Mouse (Mus musculus) spleen, postnatal 36 days (tissue): ENCODE measurements around the gene Brca1.
"Not testable (repeated sequence)": the region's sequence is repeated elsewhere in the genome, so short reads cannot be mapped to it uniquely, and the experiment has no call there.

Experiments used
- DNase-seq, 2 experiments: peaks; one replicate each; pipeline ENCODE4 v3.0.0; 2022; ENCODE audit warnings: low spot score in 2 of 2, mixed read lengths in 1 of 2

Gene Brca1

DNA sequence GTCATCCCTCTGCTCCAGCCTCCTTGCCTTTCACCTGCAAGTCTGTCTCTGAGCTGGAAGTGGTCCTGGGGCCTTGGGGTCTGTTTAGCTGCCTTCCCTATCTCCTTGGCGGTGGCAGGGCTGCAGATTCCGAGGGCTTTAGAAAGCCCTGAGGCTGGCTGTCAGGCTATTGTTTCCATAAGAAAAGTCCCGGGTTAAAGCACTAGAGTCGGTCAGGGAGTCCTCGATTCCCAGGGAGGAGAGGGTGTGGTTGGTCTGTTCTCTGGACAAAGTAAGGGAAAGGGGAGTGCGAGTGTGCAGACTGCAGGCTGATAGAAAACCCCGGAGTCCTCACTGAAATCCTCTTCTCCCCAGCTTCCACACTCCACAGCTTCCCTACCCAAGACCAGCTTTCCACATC lies 81.5 kb downstream of the Brca1 start:
- DNase-seq: no peak

DNA sequence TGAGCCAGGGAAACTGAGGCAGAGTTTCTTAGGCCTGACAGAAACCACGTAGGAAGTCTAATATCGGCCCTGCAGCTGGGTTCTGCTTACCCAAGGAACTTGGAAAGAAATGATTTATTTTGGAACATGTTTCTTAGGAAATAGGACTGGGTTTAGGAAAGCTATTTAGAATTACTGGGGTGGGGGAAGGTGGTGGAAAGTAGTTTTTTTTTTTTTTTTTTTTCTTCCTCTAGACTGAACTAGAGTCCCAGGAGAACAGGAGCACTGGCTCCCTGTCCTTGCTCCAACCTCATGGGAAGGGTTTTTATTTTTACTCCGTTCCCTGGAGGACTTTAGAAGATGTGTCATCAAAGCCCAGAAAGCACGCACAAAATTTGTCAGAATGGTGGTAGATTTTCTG lies 82.6 kb downstream of the Brca1 start:
- DNase-seq: no peak

DNA sequence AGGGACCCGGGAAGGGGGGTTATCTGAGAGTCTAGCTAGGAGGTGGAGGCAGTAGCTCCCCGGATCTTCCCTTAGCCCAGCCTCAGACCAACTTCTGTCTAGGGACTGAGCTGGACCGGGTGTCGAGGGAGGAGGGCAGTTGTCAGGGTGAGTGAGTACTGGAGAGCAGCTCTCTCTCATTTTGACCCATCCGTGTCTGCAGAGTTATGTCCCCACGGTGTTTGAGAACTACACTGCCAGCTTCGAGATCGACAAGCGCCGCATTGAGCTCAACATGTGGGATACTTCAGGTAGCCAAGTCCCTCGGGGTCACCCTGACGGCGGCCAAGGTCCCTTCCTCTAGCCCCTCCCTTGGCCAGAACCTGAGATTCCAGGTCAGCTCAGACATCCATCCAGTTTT lies 83.0 kb downstream of the Brca1 start:
- no peak for DNase-seq

DNA sequence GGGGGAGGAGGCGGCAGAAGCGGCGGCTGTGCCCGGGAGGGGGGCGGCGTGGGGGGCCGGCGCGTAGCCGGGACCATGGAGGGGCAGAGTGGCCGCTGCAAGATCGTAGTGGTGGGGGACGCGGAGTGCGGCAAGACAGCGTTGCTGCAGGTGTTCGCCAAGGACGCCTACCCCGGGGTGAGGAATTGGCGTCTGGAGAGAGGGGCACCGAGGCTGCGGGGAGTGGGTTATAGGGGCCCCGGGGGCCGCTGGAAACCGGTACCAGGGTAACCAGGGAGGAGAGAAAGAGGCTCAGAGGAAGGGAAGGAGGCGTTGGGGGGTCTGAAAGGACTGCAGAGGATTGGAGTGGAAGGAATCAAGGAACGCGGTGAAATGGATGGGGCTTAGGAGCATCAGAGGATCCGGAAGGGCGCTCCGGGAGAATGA lies 83.5 kb downstream of the Brca1 start:
- DNase-seq: no peak

DNA sequence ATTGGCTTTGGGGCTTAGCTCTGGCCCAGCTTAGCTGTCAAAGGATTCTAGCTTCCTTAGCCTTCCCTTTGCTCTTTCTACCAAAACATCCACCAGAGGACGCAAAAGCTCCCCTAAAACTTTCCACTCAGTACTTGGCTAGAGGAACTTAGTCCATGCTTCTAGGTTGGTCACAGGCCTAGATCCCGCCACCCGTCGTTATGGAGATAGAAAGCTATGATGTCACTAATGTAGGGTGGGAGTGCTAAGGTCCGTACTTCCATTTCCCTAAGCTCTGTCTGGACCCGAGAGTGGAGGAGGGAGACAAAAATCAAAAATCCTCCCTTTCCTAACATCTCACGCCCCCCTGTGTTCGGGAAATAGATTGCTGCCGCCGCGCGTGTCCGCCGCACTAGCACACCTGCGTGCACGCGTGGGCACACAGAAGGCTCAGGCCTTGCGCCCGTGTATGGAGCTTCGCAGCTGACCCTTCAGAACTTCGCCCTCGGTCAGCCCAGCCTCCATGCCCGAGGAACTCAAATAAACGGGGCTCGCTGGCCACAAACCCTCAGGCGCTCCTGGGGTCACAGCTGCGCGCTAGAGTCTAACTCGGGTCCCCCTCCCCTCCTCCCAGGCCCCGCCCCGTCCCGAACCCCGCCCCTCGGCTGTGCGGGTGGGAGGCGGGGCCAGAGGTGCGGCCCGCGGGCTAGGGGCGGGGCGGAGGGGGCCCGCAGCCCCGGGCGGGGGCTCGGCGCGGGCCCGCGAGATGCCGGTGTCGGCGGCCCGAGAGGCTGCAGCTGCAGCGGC lies 84.1 kb downstream of the Brca1 start:
- peak; percentile 43 to 55 for DNase-seq

DNA sequence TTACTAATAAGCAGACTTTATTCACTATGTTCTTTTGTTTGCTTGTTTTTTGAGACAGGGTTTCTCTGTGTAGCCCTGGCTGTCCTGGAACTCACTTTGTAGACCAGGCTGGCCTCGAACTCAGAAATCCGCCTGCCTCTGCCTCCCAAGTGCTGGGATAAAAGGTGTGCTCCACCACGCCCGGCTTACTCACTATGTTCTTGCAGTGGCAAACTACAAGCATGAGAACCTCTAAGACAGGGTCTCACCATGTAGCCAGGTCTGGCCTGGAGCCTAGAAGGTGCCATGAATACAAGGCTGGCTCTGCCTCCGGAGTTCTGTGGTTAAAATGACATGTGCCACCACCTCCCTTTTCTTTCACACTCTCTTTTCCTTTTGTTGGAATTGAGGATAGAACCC lies 85.2 kb downstream of the Brca1 start:
- DNase-seq: not testable (repeated sequence)

DNA sequence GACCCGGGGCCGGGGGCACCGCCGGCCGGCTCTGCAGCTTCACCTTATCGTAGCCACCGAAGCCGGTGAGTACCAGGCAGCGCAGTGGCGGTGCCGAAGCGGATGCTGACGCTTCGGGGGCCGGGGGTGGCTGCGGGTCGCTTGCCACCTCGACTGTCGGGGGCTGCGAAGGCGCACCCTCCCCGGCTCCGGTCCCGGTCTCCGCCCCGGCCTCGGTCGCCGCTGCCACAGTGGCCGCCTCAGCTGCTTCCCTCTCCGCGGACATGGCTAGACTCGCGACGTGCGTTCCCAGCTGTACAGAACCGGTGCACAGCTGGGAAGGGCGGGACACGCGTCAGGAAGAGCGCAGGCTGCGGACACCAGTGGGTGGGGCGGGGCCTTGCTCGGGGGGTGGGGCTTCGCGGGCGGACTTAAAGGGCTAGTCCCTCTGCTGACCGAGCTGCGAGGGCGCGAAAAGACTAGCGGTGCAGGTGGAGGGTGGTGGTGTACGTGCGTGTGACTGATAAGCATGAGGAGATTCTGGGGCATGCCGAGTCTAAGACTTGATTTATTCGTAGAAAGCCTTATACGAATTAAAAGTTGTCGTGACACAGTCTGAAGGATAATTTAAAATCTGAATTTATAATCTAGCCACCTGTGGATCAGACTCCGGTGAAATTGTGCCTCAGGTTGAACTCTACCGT lies 85.7 kb downstream of the Brca1 start, which contains the start of gene Vat1:
TSS of gene Vat1 (minus strand) at position 362 of the 683 bp plus-strand sequence.
- peak; percentile 58 to 61 for DNase-seq

DNA sequence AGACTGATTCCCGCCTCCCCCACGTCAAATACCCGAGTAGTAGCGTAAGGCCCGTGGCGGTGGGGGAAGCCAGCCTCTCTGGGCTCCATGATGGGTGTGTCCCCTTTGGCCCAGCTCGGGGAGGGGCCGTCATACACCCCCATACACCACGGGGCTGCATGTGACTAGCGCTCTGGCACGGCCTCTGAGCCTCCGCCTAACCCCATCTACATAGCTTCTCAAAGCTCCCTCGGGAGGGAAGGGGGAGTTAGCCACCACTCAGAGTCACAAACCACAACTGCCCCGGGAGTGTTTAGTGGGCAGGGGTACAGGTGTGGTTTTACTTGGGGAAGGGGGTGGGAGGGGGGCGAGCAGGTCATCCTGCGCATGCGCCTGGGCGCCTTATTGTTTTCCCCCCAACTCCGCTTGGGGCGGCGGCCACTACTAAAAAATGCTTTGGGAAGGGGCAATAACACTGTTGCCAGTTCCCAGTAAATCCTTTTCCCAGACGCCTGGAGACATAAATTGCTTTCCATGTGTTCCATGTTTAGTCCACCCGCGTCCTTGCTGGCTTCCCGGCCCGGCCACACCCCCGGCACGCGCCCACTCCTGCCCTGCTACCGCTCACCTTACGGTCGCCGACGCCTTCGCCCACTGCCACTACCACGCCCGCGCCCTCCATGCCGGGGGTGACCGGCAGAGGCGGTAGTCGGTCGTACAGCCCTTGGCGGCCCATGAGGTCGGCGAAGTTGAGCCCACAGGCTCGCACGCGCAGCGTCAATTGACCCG lies 86.5 kb downstream of the Brca1 start:
- DNase-seq: peak; percentile 50 to 62

DNA sequence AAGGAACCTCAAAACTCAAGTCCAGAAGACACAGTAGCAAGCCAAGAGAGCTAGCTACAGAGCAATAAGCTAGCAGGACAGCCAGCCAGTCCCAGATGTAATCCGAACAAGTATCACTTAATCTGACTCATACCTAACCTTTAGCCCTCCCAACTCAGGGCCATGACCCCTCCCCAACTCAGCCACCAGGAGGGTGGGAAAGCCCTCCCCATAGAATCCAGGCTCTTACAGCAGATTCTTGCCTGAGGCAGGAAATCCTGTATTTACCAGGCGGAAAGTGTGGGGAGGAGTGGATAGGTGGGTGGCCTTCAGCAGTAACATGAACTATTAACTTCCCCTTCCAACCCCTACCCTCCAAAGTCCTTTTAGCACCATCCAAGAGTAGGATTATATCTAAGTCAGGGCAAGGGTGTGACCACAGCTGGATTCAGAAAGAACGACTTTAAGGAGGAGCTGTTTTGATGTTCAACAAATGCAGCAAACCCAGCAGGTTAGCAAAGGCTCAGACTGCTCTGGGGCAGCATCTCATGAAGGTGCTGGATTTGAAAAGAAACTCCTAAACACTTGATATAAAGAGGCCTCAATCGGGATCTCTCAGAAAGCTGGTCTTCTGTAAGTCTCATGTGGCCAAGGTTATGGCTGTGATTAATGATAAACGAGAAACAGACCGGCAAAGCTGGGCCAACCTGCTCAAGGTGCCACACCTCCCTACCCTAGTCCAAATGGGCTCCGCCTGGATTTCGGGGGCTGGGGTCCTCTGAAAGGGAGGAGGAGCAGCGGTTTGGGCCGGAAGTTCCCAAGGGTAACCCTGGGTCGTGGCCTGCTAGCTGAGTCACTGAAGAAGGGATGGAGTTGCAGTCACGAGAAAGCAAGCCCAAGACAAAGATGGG lies 87.3 kb downstream of the Brca1 start, which contains the start of gene Rnd2:
TSS of gene Rnd2 (plus strand) at position 789 of the 890 bp plus-strand sequence.
- no peak for DNase-seq

DNA sequence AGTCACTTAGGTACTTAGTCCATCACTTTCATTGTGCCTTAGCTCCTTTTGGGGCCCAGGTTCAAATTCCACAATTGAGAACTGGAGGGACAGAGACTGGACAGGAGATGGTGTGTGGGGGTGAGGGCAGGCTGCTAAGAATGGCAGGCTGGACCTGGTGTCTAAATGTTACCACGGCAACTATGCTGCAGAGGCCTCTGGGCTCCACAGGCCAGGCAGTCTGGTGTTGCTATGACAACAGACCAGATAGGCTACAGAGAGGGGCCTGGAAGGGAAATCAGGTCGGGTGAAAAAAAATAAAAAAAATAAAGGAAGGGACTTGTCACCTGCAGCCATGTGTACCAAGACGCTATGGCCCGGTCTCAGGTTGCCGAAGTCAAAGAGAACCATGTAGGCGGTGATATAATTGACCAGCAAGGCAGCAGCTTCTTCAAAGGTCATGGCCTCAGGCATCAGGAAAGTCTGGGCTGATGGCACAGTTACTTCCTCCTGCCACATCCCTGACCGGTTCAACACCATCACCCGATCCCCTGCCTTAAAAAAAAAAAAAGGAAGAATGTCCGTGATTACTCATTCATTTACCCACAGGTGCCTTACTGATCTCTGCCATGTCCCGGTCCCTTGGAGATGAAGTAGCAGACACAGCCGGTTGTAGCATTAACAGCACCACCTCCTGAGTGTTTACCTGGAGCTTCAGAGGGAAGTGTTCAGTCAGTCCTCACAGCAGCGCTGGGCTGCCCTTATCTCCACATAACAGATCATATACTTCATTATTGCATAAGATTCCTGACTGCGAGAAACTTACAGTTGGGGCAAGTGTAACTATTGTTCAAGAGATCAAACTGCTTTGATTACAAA lies 88.9 kb downstream of the Brca1 start:
- no peak for DNase-seq

DNA sequence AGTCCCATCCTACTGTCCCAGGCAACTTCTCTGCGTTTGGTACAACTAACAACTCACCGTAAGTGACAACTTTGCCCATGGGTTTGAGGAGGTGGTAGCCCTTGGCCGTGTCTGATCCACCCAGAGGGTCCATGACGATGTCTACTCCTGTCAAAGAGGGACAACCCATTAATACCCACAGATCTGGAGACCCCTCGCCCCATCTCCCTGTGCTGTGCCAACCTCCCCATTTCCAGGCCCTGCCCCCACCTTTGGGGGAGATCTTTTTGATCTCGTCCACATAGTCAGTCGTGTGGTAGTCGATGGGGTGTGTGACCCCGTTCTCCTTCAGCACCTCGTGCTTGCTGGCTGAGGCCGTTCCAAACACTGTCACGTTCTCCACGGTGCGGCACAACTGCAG lies 89.6 kb downstream of the Brca1 start:
- no peak for DNase-seq

DNA sequence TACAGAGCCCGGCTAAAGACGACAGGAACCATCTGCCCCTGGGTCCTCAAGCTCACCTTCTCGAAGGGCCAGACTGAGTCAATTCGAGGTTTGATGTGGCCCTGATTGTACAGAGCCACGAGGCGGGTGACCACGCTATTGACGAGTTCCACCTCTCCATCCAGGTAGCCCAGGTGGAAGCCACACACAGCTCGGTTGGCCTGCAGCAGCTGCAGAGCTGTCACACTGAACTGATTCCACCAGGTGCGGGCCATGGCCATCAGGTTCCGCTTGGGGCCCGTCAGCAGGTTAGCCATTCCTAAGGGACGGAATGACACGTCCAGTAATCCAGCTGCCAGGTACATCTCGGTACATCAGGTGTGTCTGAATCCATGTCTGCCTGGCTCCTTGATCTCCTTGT lies 91.4 kb downstream of the Brca1 start:
- no peak for DNase-seq

DNA sequence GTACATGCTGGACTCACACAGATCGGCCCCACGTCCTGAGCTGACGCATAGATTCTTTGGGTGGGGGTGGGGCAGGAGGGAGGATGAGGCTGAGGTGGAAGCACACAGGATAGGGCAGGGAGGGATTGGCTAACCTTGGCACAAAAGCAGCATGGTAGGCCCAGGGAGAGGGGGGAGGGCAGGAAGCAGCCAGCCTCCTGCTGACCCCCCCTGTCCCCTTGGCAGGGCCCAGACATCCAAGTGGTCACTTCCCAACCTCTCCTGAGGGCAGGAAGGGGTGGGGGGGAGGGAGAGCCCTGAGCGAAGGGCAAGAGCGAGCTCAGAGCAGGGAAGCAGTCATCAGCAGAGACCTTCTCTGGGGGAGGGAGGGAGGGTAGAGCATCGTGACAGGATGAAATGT lies 92.0 kb downstream of the Brca1 start:
- DNase-seq: peak in 1 of 2 experiments; percentile 24

DNA sequence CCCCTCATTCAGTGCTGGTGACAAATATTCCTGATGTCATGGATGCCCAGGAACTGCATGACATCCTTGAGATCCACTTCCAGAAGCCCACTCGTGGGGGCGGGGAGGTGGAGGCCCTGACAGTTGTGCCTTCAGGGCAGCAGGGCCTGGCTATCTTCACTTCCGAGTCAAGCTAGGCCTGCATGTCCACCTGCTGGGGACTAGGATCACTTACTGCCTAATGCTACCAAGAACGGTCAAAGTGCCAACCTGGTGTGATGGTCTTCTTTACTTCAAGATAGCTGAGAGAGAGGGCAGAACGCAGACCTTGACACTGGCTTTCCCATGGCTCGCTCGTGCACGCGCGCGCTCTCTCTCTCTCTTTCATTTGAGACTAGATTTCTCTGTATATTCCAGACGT lies 93.5 kb downstream of the Brca1 start:
- DNase-seq: no peak

DNA sequence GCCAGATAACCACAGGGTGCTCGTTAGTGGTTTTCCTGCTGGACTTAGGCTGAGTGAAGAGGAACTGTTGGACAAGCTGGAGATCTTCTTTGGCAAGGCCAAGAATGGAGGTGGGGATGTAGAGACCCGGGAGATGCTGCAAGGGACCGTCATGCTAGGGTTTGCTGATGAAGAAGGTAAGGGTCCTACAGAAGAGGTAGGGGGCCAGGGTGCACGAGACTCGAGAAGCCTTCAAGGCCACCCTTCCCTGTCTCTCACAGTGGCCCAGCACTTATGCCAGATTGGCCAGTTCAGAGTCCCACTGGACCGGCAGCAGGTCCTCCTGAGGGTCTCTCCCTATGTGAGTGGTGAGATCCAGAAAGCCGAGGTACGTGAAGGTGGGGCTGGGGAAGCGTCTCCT lies 94.1 kb downstream of the Brca1 start:
- no peak for DNase-seq

DNA sequence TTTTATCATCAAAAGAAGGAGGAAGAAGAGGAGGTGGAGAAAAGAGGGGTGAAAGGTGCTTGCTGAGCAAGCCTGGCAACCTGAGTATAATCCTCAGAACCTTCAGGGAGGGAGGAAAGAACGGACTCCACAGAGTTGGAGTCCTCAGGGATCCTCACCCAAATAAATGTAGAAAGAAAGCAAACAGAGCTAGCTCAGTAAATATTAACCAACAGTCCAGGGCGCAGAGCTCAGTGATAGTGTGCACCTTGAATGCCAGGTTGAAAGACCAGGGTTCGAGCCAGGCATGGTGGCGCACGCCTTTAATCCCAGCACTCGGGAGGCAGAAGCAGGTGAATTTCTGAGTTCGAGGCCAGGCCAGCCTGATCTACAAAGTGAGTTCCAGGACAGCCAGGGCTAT lies 96.1 kb downstream of the Brca1 start:
- no peak for DNase-seq

DNA sequence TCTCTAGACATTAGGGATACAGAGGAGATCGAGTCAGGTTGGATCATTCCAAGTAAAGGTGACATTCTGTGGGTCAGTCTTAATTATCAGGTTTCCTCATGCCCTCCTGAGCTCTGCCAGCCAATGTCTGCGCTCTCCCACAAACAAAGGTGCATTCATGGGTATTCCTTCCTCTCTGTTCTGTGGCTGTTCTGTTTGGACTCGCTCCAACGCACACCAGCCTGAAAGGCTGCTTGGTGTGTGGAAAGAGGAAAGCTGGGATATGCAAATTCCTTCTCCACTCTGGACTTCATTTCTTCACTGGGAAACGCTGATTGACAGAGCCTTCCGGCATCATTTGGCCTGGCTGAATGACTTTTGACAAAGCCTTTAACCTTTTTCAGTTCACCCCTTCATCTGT lies 97.1 kb downstream of the Brca1 start:
- DNase-seq: no peak

DNA sequence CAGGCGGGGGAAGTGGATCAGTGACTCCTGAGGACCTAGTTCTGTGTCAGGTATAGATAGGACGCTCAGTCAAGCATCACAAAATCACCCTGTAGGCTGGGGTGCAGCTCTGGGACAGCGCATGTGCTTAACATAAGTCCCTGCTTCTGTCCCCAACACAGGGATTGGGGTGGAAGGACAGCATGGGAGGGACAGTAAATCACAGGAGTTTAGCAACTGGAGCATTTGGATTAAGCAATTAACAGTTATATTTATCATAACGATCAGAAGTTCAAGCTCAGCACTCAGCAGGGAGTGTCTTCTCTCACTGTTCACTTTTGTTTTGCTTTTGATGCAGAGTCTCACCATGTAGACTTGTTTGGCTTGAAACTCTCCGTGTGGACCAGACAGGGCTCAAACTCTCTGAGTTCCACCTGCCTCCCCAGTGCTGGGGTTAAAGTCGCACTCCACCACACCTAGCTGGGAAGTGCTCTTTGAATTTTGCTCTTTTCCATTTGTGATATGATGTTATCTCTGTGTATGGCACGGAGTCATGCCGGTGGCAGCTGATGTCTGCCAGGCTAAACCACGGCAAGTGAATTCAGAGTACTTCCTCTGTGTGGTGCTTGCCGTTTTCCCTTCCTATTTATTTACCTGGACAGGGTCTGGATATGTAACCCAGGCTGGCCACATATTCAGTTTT lies 99.5 kb downstream of the Brca1 start:
- no peak for DNase-seq

DNA sequence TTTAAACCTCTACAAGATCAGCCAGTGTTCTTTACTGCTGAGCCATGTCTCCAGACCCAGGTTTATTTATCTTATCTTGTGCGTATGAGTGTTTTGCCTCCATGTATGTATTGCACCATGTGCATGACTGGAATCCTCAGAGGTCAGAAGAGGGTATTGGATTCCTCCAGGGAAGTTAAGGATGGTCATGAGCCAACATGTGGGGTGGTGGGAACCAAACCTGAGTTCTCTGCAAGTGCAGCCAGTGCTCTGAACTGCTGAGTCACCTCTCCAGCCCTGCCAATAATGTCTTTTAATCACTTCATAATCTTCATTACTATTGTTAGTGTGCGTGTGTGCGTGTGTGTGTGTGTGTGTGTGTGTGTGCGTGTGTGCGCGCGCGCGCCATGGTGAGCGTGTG lies 100.2 kb downstream of the Brca1 start:
- no peak for DNase-seq

DNA sequence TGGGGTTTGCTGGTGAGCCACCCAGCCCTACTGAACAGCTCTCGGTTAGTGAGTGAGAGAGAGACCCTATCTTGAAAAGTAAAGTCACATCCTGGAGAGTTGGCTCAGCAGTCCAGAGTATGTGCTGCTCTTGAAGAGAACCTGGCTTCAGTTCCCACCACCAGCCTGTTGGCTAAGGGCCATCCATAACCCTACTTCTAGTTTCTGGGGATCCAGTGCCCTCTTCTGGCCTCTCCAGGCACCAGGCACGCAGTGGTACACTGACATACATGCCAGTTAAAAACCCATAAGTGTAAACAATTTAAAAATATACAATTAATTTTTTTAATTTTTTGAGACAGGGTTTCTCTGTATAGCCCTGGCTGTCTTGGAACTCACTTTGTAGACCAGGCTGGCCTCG lies 101.4 kb downstream of the Brca1 start:
- DNase-seq: peak in 1 of 2 experiments; percentile 37
